ENCODE assay signal across 9 mouse cellular contexts in genomic region chr4:141766668-141767352, GRCm38 (mm10). TPM values are rescaled to one million over a fixed set of nuclear protein-coding genes. Genes with fewer than 3 reads are reported as not detected.
DNase-seq lines count a peak whose midpoint lies in the region; ATAC-seq and TF ChIP-seq lines count a peak whose summit lies in the region.
"Had no signal": no experiment of that assay in that cellular context is flagged by ENCODE, and none has a peak within 500 bp of the region (broad histone marks: within the 10 kb centered on the region; RNA-seq: fewer than 3 reads in every experiment).

No protein-coding gene starts in this region.

- peak overlapping the region; percentile 18; the same call in 1 of the 2 replicates for H3K9ac ChIP-seq in forebrain, postnatal 0 days
- no peak overlapping the region for H3K9ac ChIP-seq in kidney, postnatal 0 days (ENCODE audit: low read depth, low read length)
- 0 out of 2 replicates have a peak overlapping the region, but pooled peaks have one; percentile 12 for H3K9ac ChIP-seq in midbrain, embryonic 16.5 days (ENCODE audit: low read depth, low read length)

- intact Hi-C loops in left cerebral cortex, postnatal 4 days (cut with DNase I), result no loop called here
- intact Hi-C loops in left cerebral cortex, postnatal 14 days (cut with DNase I), result loop anchor here (5.0 kb wide), 1 partner anchor 45 kb away; the partner anchor contains the start of gene Ddi2

- no peak overlapping the region for H3K4me3 ChIP-seq in forebrain, postnatal 0 days (ENCODE audit: low read depth, low read length)
- H3K4me3 ChIP-seq in kidney, postnatal 0 days (replicated peaks; ENCODE audit: low read depth, low read length), result no peak overlapping the region
- H3K4me3 ChIP-seq in midbrain, embryonic 16.5 days (ENCODE audit: low read depth, low read length), result no peak overlapping the region

- no peak for TF ChIP-seq CTCF in forebrain, postnatal 0 days (IDR thresholded peaks at IDR 0.05; ENCODE audit: low read depth)
- TF ChIP-seq CTCF in kidney, postnatal 0 days (IDR thresholded peaks at IDR 0.05; ENCODE audit: low read depth), result no peak

- no peaks in the 10 kb centered on the region for H3K27me3 ChIP-seq in forebrain, postnatal 0 days (ENCODE audit: insufficient read depth, low read length)
- H3K27me3 ChIP-seq in kidney, postnatal 0 days (ENCODE audit: insufficient read depth, low read length), result no peaks in the 10 kb centered on the region
- no peaks in the 10 kb centered on the region for H3K27me3 ChIP-seq in midbrain, embryonic 16.5 days (ENCODE audit: control insufficient read depth, insufficient read depth, low read depth, low read length)

- H3K27ac ChIP-seq in forebrain, postnatal 0 days (ENCODE audit: low read depth, low read length), result peak overlapping the region; percentile 54
- peak overlapping the region; percentile 65; the same call in 1 of the 2 replicates for H3K27ac ChIP-seq in kidney, postnatal 0 days
- peak overlapping the region; percentile 33 for H3K27ac ChIP-seq in midbrain, embryonic 16.5 days (ENCODE audit: low read length)

- H3K4me1 ChIP-seq in forebrain, postnatal 0 days (ENCODE audit: insufficient read depth), result 0 out of 2 replicates have a peak, but pooled peaks cover 7% of the 10 kb centered on the region
- H3K4me1 ChIP-seq in kidney, postnatal 0 days (replicated peaks; ENCODE audit: insufficient read depth, low read length), result peaks cover 7% of the 10 kb centered on the region; the same call in 1 of the 2 replicates
- no peaks in the 10 kb centered on the region; the same call in 1 of the 2 replicates for H3K4me1 ChIP-seq in midbrain, embryonic 16.5 days (ENCODE audit: control insufficient read depth, insufficient read depth, low read length)

- peak; percentile 68 for ATAC-seq in forebrain, postnatal 0 days
- no peak for ATAC-seq in kidney, postnatal 0 days (replicated peaks; ENCODE audit: low FRiP score, low read depth)
- ATAC-seq in midbrain, embryonic 16.5 days, result peak; percentile 51; the same call in 1 of the 2 replicates

- DNase-seq in left cerebral cortex, postnatal 4 days, result peak; percentile 76
- DNase-seq in left cerebral cortex, postnatal 14 days (ENCODE audit: low spot score in 2 of 2), result no peak
- peak; percentile 73 for DNase-seq in brain, adult 2 months (ENCODE audit: low read depth, low spot score)
- DNase-seq in forebrain, postnatal 0 days, result peak; percentile 81
- peak; percentile 67 for DNase-seq in kidney, postnatal 0 days (ENCODE audit: low spot score)
- DNase-seq in frontal cortex, postnatal 14 days (ENCODE audit: low spot score in 2 of 2), result no peak
- no peak for DNase-seq in frontal cortex, postnatal 10 days (ENCODE audit: low spot score in 2 of 2)

- H3K9me3 ChIP-seq in forebrain, postnatal 0 days (ENCODE audit: low read length), result no peaks in the 10 kb centered on the region
- no peaks in the 10 kb centered on the region for H3K9me3 ChIP-seq in kidney, postnatal 0 days (replicated peaks; ENCODE audit: low read length)
- no peaks in the 10 kb centered on the region for H3K9me3 ChIP-seq in midbrain, embryonic 16.5 days (replicated peaks; ENCODE audit: control insufficient read depth, low read length, poor library complexity, severe bottlenecking)

- no peak overlapping the region; the same call in 1 of the 2 replicates for H3K4me2 ChIP-seq in forebrain, postnatal 0 days (ENCODE audit: low read depth)
- H3K4me2 ChIP-seq in kidney, postnatal 0 days (ENCODE audit: low read length), result no peak overlapping the region
- no peak overlapping the region; the same call in 1 of the 2 replicates for H3K4me2 ChIP-seq in midbrain, embryonic 16.5 days (ENCODE audit: low read length)

- WGBS in forebrain, postnatal 0 days, result 25% methylated on average over 19 of the region's 19 CpGs
- 55% methylated on average over 19 of the region's 19 CpGs for WGBS in kidney, postnatal 0 days
- WGBS in midbrain, embryonic 16.5 days, result 57% methylated on average over 19 of the region's 19 CpGs

- H3K36me3 ChIP-seq in forebrain, postnatal 0 days (ENCODE audit: insufficient read depth), result peaks cover 87% of the 10 kb centered on the region
- peaks cover 53% of the 10 kb centered on the region for H3K36me3 ChIP-seq in kidney, postnatal 0 days (ENCODE audit: insufficient read depth, low read length)
- peaks cover 63% of the 10 kb centered on the region for H3K36me3 ChIP-seq in midbrain, embryonic 16.5 days (ENCODE audit: control insufficient read depth, insufficient read depth, low read length)

RNA-seq across cellular contexts. Expression of gene Agmat, which starts 20.3 kb away (rescaled TPM):
- not detected for total RNA-seq in left cerebral cortex, postnatal 4 days (2021)
- total RNA-seq in left cerebral cortex, postnatal 14 days (2021), result under 1 TPM in 1 of 2 experiments, not detected in 1; 0.40 TPM
- total RNA-seq in forebrain, postnatal 0 days (2014; rRNA removed), result not detected in 2 replicates
- not detected in 2 replicates for polyA plus RNA-seq in forebrain, postnatal 0 days (2015; fragmentation: Nextera tagmentation; extraction: Ambion mirVana)
- polyA plus RNA-seq in kidney, postnatal 0 days (2015; fragmentation: Nextera tagmentation; extraction: Ambion mirVana), result 1.4 and 1.8 TPM in 2 replicates
- not detected in 2 replicates for polyA plus RNA-seq in midbrain, embryonic 16.5 days (2015; fragmentation: Nextera tagmentation; extraction: Ambion mirVana)

RNA-seq across cellular contexts. Expression of gene Dnajc16, which starts 23.9 kb away (rescaled TPM):
- total RNA-seq in left cerebral cortex, postnatal 4 days (2021), result 10 to 100 TPM; 22.4 to 27.9 TPM
- 10 to 100 TPM; 30.5 to 30.7 TPM for total RNA-seq in left cerebral cortex, postnatal 14 days (2021)
- 14.3 and 19.2 TPM in 2 replicates for total RNA-seq in forebrain, postnatal 0 days (2014; rRNA removed)
- polyA plus RNA-seq in forebrain, postnatal 0 days (2015; fragmentation: Nextera tagmentation; extraction: Ambion mirVana), result 4.8 and 6.5 TPM in 2 replicates
- polyA plus RNA-seq in kidney, postnatal 0 days (2015; fragmentation: Nextera tagmentation; extraction: Ambion mirVana), result 4.8 and 5.2 TPM in 2 replicates
- 6.6 and 7.3 TPM in 2 replicates for polyA plus RNA-seq in midbrain, embryonic 16.5 days (2015; fragmentation: Nextera tagmentation; extraction: Ambion mirVana)

RNA-seq across cellular contexts. Expression of gene Casp9, which starts 26.6 kb away (rescaled TPM):
- total RNA-seq in left cerebral cortex, postnatal 4 days (2021), result 10 to 100 TPM; 26.9 to 29.7 TPM
- total RNA-seq in left cerebral cortex, postnatal 14 days (2021), result 10 to 100 TPM; 19.4 to 21.8 TPM
- 13.2 and 17.7 TPM in 2 replicates for total RNA-seq in forebrain, postnatal 0 days (2014; rRNA removed)
- polyA plus RNA-seq in forebrain, postnatal 0 days (2015; fragmentation: Nextera tagmentation; extraction: Ambion mirVana), result 10.6 and 14.7 TPM in 2 replicates
- 20.0 and 23.0 TPM in 2 replicates for polyA plus RNA-seq in kidney, postnatal 0 days (2015; fragmentation: Nextera tagmentation; extraction: Ambion mirVana)
- polyA plus RNA-seq in midbrain, embryonic 16.5 days (2015; fragmentation: Nextera tagmentation; extraction: Ambion mirVana), result 20.7 and 21.7 TPM in 2 replicates

RNA-seq across cellular contexts. Expression of gene Ddi2, which starts 43.6 kb away (rescaled TPM):
- 10 to 100 TPM; 26.3 to 26.7 TPM for total RNA-seq in left cerebral cortex, postnatal 4 days (2021)
- total RNA-seq in left cerebral cortex, postnatal 14 days (2021), result 10 to 100 TPM; 32.5 to 33.6 TPM
- total RNA-seq in forebrain, postnatal 0 days (2014; rRNA removed), result 17.2 and 20.7 TPM in 2 replicates
- polyA plus RNA-seq in forebrain, postnatal 0 days (2015; fragmentation: Nextera tagmentation; extraction: Ambion mirVana), result 8.2 and 11.1 TPM in 2 replicates
- 16.4 and 16.8 TPM in 2 replicates for polyA plus RNA-seq in kidney, postnatal 0 days (2015; fragmentation: Nextera tagmentation; extraction: Ambion mirVana)
- polyA plus RNA-seq in midbrain, embryonic 16.5 days (2015; fragmentation: Nextera tagmentation; extraction: Ambion mirVana), result 10.0 and 12.6 TPM in 2 replicates

RNA-seq across cellular contexts. Expression of gene Cela2a, which starts 59.1 kb away (rescaled TPM):
- total RNA-seq in left cerebral cortex, postnatal 4 days (2021), result not detected
- total RNA-seq in left cerebral cortex, postnatal 14 days (2021), result not detected
- 0.69 TPM in 1 of 2 replicates, not detected in the other for total RNA-seq in forebrain, postnatal 0 days (2014; rRNA removed)
- polyA plus RNA-seq in forebrain, postnatal 0 days (2015; fragmentation: Nextera tagmentation; extraction: Ambion mirVana), result 0.18 and 0.39 TPM in 2 replicates
- polyA plus RNA-seq in kidney, postnatal 0 days (2015; fragmentation: Nextera tagmentation; extraction: Ambion mirVana), result 0.18 TPM in 1 of 2 replicates, not detected in the other
- polyA plus RNA-seq in midbrain, embryonic 16.5 days (2015; fragmentation: Nextera tagmentation; extraction: Ambion mirVana), result 0.40 TPM in 1 of 2 replicates, not detected in the other
- total RNA-seq: layer of hippocampus, postnatal 36 days had no signal

Comparison
In these comparisons a context has a peak if more than half of its experiments do, and no peak if none do; other contexts are left out.
1. DNase-seq: peak in left cerebral cortex, postnatal 4 days (single experiment), brain, adult 2 months (single experiment), forebrain, postnatal 0 days (single experiment) and kidney, postnatal 0 days (single experiment); none in left cerebral cortex, postnatal 14 days (0 of 2), frontal cortex, postnatal 14 days (0 of 2) and frontal cortex, postnatal 10 days (0 of 2).
2. Peak in every context shown above with its lines, with median percentiles within 50 percentile points of each other: H3K27ac ChIP-seq.